Mouse (Mus musculus): ENCODE data around the gene Ddx3x. TPM values are rescaled to one million over a fixed set of nuclear protein-coding genes. Genes with fewer than 3 reads are reported as not detected.

Ddx3x gene
- total and polyA plus RNA-seq, 2 experiments from 2014 or later, result 92.2 to 110 TPM

GRCm38 (mm10) chrX:13306190-13306589 is 25.4 kb downstream of the Ddx3x start:
- Histone ChIP-seq H3K27ac (no peak overlapping the region), H3K9ac (replicated peaks; ENCODE audit: low read length) (no peak overlapping the region), H3K36me3 (ENCODE audit: insufficient read depth, low read length) (no peaks in the 10 kb centered on the region), H3K9me3 (ENCODE audit: low read length) (no peaks in the 10 kb centered on the region), H3K27me3 (ENCODE audit: insufficient read depth, low read length) (no peaks in the 10 kb centered on the region), H3K4me2 (ENCODE audit: low read depth, low read length) (no peak overlapping the region), H3K4me3 (ENCODE audit: low read length) (no peak overlapping the region), H3K4me1 (ENCODE audit: insufficient read depth, low read length) (no peaks in the 10 kb centered on the region)
- no peak for TF ChIP-seq CTCF (IDR thresholded peaks at IDR 0.05; ENCODE audit: low read depth)
- no peak for ATAC-seq
- WGBS, result 84% methylated on average over 3 of the region's 3 CpGs
- no peak for DNase-seq (ENCODE audit: low spot score)

GRCm38 (mm10) chrX:13311396-13311795 is 30.6 kb downstream of the Ddx3x start:
- no peak overlapping the region for H3K4me2 ChIP-seq (ENCODE audit: low read depth, low read length)
- no peak overlapping the region for H3K27ac ChIP-seq
- H3K9me3 ChIP-seq (ENCODE audit: low read length), result no peaks in the 10 kb centered on the region
- no peak overlapping the region for H3K9ac ChIP-seq (replicated peaks; ENCODE audit: low read length)
- no peaks in the 10 kb centered on the region for H3K27me3 ChIP-seq (ENCODE audit: insufficient read depth, low read length)
- no peaks in the 10 kb centered on the region for H3K4me1 ChIP-seq (ENCODE audit: insufficient read depth, low read length)
- DNase-seq (ENCODE audit: low spot score) (no peak), ATAC-seq (no peak)
- no peak overlapping the region for H3K4me3 ChIP-seq (ENCODE audit: low read length)
- 79% methylated on average over 4 of the region's 4 CpGs for WGBS
- no peak for TF ChIP-seq CTCF (IDR thresholded peaks at IDR 0.05; ENCODE audit: low read depth)
- H3K36me3 ChIP-seq (ENCODE audit: insufficient read depth, low read length), result no peaks in the 10 kb centered on the region

- DNase-seq (ENCODE audit: low spot score) (no peak), ATAC-seq (no peak)
- TF ChIP-seq CTCF (IDR thresholded peaks at IDR 0.05; ENCODE audit: low read depth), result no peak
- Histone ChIP-seq H3K27me3 (ENCODE audit: insufficient read depth, low read length) (no peaks in the 10 kb centered on the region), H3K4me3 (ENCODE audit: low read length) (no peak overlapping the region), H3K36me3 (ENCODE audit: insufficient read depth, low read length) (no peaks in the 10 kb centered on the region), H3K27ac (no peak overlapping the region), H3K9me3 (ENCODE audit: low read length) (no peaks in the 10 kb centered on the region), H3K4me2 (ENCODE audit: low read depth, low read length) (no peak overlapping the region), H3K4me1 (ENCODE audit: insufficient read depth, low read length) (no peaks in the 10 kb centered on the region), H3K9ac (replicated peaks; ENCODE audit: low read length) (no peak overlapping the region)
- WGBS, result 83% methylated on average over 7 of the region's 7 CpGs
Measured at GRCm38 (mm10) chrX:13329611-13330010, 48.8 kb downstream of the Ddx3x start.

Other genes with a start within 250 kb of the Ddx3x start
- gene Usp9x, start 209.5 kb upstream of the Ddx3x start, total RNA-seq (2014; rRNA removed), result 259 and 270 TPM in 2 replicates
- gene Usp9x, start 209.5 kb upstream of the Ddx3x start, polyA plus RNA-seq (2015; fragmentation: Nextera tagmentation; extraction: Ambion mirVana), result 28.2 and 29.0 TPM in 2 replicates
- gene Nyx, start 185.1 kb downstream of the Ddx3x start, total RNA-seq (2014; rRNA removed), result 0.37 and 0.43 TPM in 2 replicates
- gene Nyx, start 185.1 kb downstream of the Ddx3x start, polyA plus RNA-seq (2015; fragmentation: Nextera tagmentation; extraction: Ambion mirVana), result 0.15 and 0.25 TPM in 2 replicates

Measured in hindbrain, postnatal 0 days (tissue).